Mouse (Mus musculus): ENCODE data around the gene Flywch1. TPM values are rescaled to one million over a fixed set of nuclear protein-coding genes. Genes with fewer than 3 reads are reported as not detected.
"Not testable (repeated sequence)": the region's sequence is repeated elsewhere in the genome, so short reads cannot be mapped to it uniquely, and the experiment has no call there.

Flywch1 gene
- polyA plus RNA-seq, 1 experiment from 2014 or later = 73.4 TPM

- no peaks in the 10 kb centered on the region for H3K4me1 ChIP-seq (ENCODE audit: insufficient read depth)
- no peak overlapping the region for H3K4me2 ChIP-seq
- 31% methylated on average over 2 of the region's 2 CpGs for WGBS
- DNase-seq = no peak
- no peak for TF ChIP-seq CTCF (IDR thresholded peaks at IDR 0.05; ENCODE audit: low read depth)
- no peak overlapping the region for H3K4me3 ChIP-seq (ENCODE audit: low read depth, low read length)
- no peaks in the 10 kb centered on the region for H3K27me3 ChIP-seq (ENCODE audit: insufficient read depth, low read length)
- H3K9me3 ChIP-seq (ENCODE audit: low read depth, low read length) = no peaks in the 10 kb centered on the region
- no peak overlapping the region for H3K27ac ChIP-seq (ENCODE audit: low read depth)
- H3K9ac ChIP-seq = no peak overlapping the region
- no peak for ATAC-seq (ENCODE audit: insufficient read depth)
- no peaks in the 10 kb centered on the region for H3K36me3 ChIP-seq (ENCODE audit: insufficient read depth)
Observed at GRCm38 (mm10) chr17:23778447-23778846, 7.0 kb upstream of the Flywch1 start.

GRCm38 (mm10) chr17:23777141-23777540, 5.7 kb upstream of the Flywch1 start:
- DNase-seq = no peak
- Histone ChIP-seq H3K27ac (ENCODE audit: low read depth) (no peak overlapping the region), H3K4me2 (no peak overlapping the region), H3K36me3 (ENCODE audit: insufficient read depth) (no peaks in the 10 kb centered on the region), H3K27me3 (ENCODE audit: insufficient read depth, low read length) (no peaks in the 10 kb centered on the region), H3K4me1 (ENCODE audit: insufficient read depth) (no peaks in the 10 kb centered on the region), H3K4me3 (ENCODE audit: low read depth, low read length) (no peak overlapping the region), H3K9me3 (ENCODE audit: low read depth, low read length) (no peaks in the 10 kb centered on the region), H3K9ac (no peak overlapping the region)
- WGBS = 60% methylated on average over 2 of the region's 2 CpGs
- no peak for ATAC-seq (ENCODE audit: insufficient read depth)
- TF ChIP-seq CTCF (IDR thresholded peaks at IDR 0.05; ENCODE audit: low read depth) = no peak

GRCm38 (mm10) chr17:23776216-23776615, 4.8 kb upstream of the Flywch1 start:
- Histone ChIP-seq H3K9me3 (ENCODE audit: low read depth, low read length) (no peaks in the 10 kb centered on the region), H3K9ac (no peak overlapping the region), H3K27ac (ENCODE audit: low read depth) (no peak overlapping the region), H3K4me1 (ENCODE audit: insufficient read depth) (no peaks in the 10 kb centered on the region), H3K4me3 (ENCODE audit: low read depth, low read length) (no peak overlapping the region), H3K27me3 (ENCODE audit: insufficient read depth, low read length) (no peaks in the 10 kb centered on the region), H3K4me2 (no peak overlapping the region), H3K36me3 (ENCODE audit: insufficient read depth) (no peaks in the 10 kb centered on the region)
- WGBS = 65% methylated on average over 10 of the region's 10 CpGs
- DNase-seq (no peak), ATAC-seq (ENCODE audit: insufficient read depth) (no peak)
- no peak for TF ChIP-seq CTCF (IDR thresholded peaks at IDR 0.05; ENCODE audit: low read depth)

- 5% methylated on average over 12 of the region's 12 CpGs for WGBS
Observed at GRCm38 (mm10) chr17:23774090-23774489, 2.7 kb upstream of the Flywch1 start.

GRCm38 (mm10) chr17:23773676-23774075, 2.3 kb upstream of the Flywch1 start:
- DNase-seq (no peak), ATAC-seq (ENCODE audit: insufficient read depth) (no peak)
- Histone ChIP-seq H3K4me3 (ENCODE audit: low read depth, low read length) (no peak overlapping the region), H3K9me3 (ENCODE audit: low read depth, low read length) (no peaks in the 10 kb centered on the region), H3K4me2 (no peak overlapping the region), H3K27ac (ENCODE audit: low read depth) (no peak overlapping the region), H3K36me3 (ENCODE audit: insufficient read depth) (no peaks in the 10 kb centered on the region), H3K27me3 (ENCODE audit: insufficient read depth, low read length) (no peaks in the 10 kb centered on the region), H3K9ac (no peak overlapping the region), H3K4me1 (ENCODE audit: insufficient read depth) (no peaks in the 10 kb centered on the region)
- TF ChIP-seq CTCF (IDR thresholded peaks at IDR 0.05; ENCODE audit: low read depth) = no peak
- 67% methylated on average over 6 of the region's 6 CpGs for WGBS

More at GRCm38 (mm10) chr17:23774090-23774489, 2.7 kb upstream of the Flywch1 start:
- Histone ChIP-seq H3K4me3 (ENCODE audit: low read depth, low read length) (no peak overlapping the region), H3K27me3 (ENCODE audit: insufficient read depth, low read length) (no peaks in the 10 kb centered on the region), H3K36me3 (ENCODE audit: insufficient read depth) (no peaks in the 10 kb centered on the region), H3K27ac (ENCODE audit: low read depth) (no peak overlapping the region), H3K4me2 (no peak overlapping the region), H3K9ac (no peak overlapping the region), H3K4me1 (ENCODE audit: insufficient read depth) (no peaks in the 10 kb centered on the region), H3K9me3 (ENCODE audit: low read depth, low read length) (no peaks in the 10 kb centered on the region)
- peak; percentile 91 for DNase-seq
- peak; percentile 83 for TF ChIP-seq CTCF (IDR thresholded peaks at IDR 0.05; ENCODE audit: low read depth)
- peak; percentile 48 for ATAC-seq (ENCODE audit: insufficient read depth)

- 64% methylated on average over 2 of the region's 2 CpGs for WGBS
- not testable (repeated sequence) for H3K9ac ChIP-seq
Observed at GRCm38 (mm10) chr17:23772219-23772556, 786 bp upstream of the Flywch1 start.

GRCm38 (mm10) chr17:23770896-23771283, 512 bp downstream of the Flywch1 start:
- no peak for TF ChIP-seq CTCF (IDR thresholded peaks at IDR 0.05; ENCODE audit: low read depth)
- H3K36me3 ChIP-seq (ENCODE audit: insufficient read depth) = no peaks in the 10 kb centered on the region
- H3K4me3 ChIP-seq (ENCODE audit: low read depth, low read length) = peak overlapping the region; percentile 83
- peak; percentile 58 for DNase-seq
- peak overlapping the region; percentile 81 for H3K4me2 ChIP-seq
- H3K9ac ChIP-seq = peak overlapping the region; percentile 88
- no peaks in the 10 kb centered on the region for H3K9me3 ChIP-seq (ENCODE audit: low read depth, low read length)
- peak overlapping the region; percentile 73; the same call in 1 of the 2 replicates for H3K27ac ChIP-seq (ENCODE audit: low read depth)
- under 1% methylated on average over 19 of the region's 19 CpGs for WGBS
- no peaks in the 10 kb centered on the region for H3K27me3 ChIP-seq (ENCODE audit: insufficient read depth, low read length)
- peak; percentile 44; the same call in 1 of the 2 replicates for ATAC-seq (ENCODE audit: insufficient read depth)
- no peaks in the 10 kb centered on the region for H3K4me1 ChIP-seq (ENCODE audit: insufficient read depth)

More at GRCm38 (mm10) chr17:23772219-23772556, 786 bp upstream of the Flywch1 start:
- H3K4me2 ChIP-seq = peak overlapping the region; percentile 81; the same call in 1 of the 2 replicates
- not testable (repeated sequence) for H3K4me1 ChIP-seq (ENCODE audit: insufficient read depth); H3K27me3 ChIP-seq (ENCODE audit: insufficient read depth, low read length); H3K27ac ChIP-seq (ENCODE audit: low read depth); H3K9me3 ChIP-seq (ENCODE audit: low read depth, low read length); ATAC-seq (ENCODE audit: insufficient read depth); DNase-seq; H3K36me3 ChIP-seq (ENCODE audit: insufficient read depth); H3K4me3 ChIP-seq (ENCODE audit: low read depth, low read length)

GRCm38 (mm10) chr17:23770493-23770892, 909 bp downstream of the Flywch1 start:
- H3K9ac ChIP-seq = peak overlapping the region; percentile 88
- whole genome bisulfite sequencing = 18% methylated on average over 2 of the region's 2 CpGs
- peak overlapping the region; percentile 81 for H3K4me2 ChIP-seq
- H3K4me3 ChIP-seq (ENCODE audit: low read depth, low read length) = peak overlapping the region; percentile 83
- H3K27me3 ChIP-seq (ENCODE audit: insufficient read depth, low read length) = no peaks in the 10 kb centered on the region
- H3K4me1 ChIP-seq (ENCODE audit: insufficient read depth) = no peaks in the 10 kb centered on the region
- no peak for TF ChIP-seq CTCF (IDR thresholded peaks at IDR 0.05; ENCODE audit: low read depth)
- ATAC-seq (ENCODE audit: insufficient read depth) (no peak), DNase-seq (peak; percentile 32)
- no peaks in the 10 kb centered on the region for H3K36me3 ChIP-seq (ENCODE audit: insufficient read depth)
- H3K27ac ChIP-seq (ENCODE audit: low read depth) = no peak overlapping the region
- no peaks in the 10 kb centered on the region for H3K9me3 ChIP-seq (ENCODE audit: low read depth, low read length)

Data from lung, embryonic 14.5 days (tissue).